17 mouse cellular contexts compared by ENCODE assay signal in genomic region chr14:60605564-60605963, GRCm38 (mm10).
"Had no signal": no experiment of that assay in that cellular context is flagged by ENCODE, and none has a peak within 500 bp of the region (broad histone marks: within the 10 kb centered on the region; RNA-seq: fewer than 3 reads in every experiment).

No protein-coding gene starts in this region.

- H3K9me3 ChIP-seq: kidney, embryonic 15.5 days; limb, embryonic 13.5 days; liver, embryonic 12.5 days; liver, embryonic 15.5 days; midbrain, embryonic 12.5 days; midbrain, embryonic 15.5 days; neural tube, embryonic 13.5 days; stomach, embryonic 15.5 days had no signal

- H3K27me3 ChIP-seq: kidney, embryonic 15.5 days; limb, embryonic 13.5 days; midbrain, embryonic 12.5 days; midbrain, embryonic 15.5 days; neural tube, embryonic 13.5 days; stomach, embryonic 15.5 days had no signal

- H3K4me3 ChIP-seq: kidney, embryonic 15.5 days; left cerebral cortex, adult 2 months; limb, embryonic 13.5 days; liver, embryonic 12.5 days; liver, embryonic 15.5 days; midbrain, embryonic 12.5 days; midbrain, embryonic 15.5 days; myocyte; neural tube, embryonic 13.5 days; stomach, embryonic 15.5 days had no signal

- ATAC-seq: liver, embryonic 12.5 days; midbrain, embryonic 15.5 days had no signal

- H3K4me2 ChIP-seq: kidney, embryonic 15.5 days; limb, embryonic 13.5 days; liver, embryonic 12.5 days; liver, embryonic 15.5 days; midbrain, embryonic 12.5 days; midbrain, embryonic 15.5 days; neural tube, embryonic 13.5 days; stomach, embryonic 15.5 days had no signal

- H3K4me1 ChIP-seq: liver, embryonic 12.5 days; liver, embryonic 15.5 days; midbrain, embryonic 12.5 days; midbrain, embryonic 15.5 days; stomach, embryonic 15.5 days had no signal

- DNase-seq: layer of hippocampus, postnatal 36 days; liver; retina, postnatal 1 day; right cerebral cortex, postnatal 25 days; spleen, adult 18-20 months; thymus, adult 18-20 months; thymus, postnatal 36 days had no signal

- H3K9ac ChIP-seq: kidney, embryonic 15.5 days; limb, embryonic 13.5 days; liver, embryonic 12.5 days; liver, embryonic 15.5 days; midbrain, embryonic 12.5 days; midbrain, embryonic 15.5 days; neural tube, embryonic 13.5 days; stomach, embryonic 15.5 days had no signal

- H3K36me3 ChIP-seq: kidney, embryonic 15.5 days; limb, embryonic 13.5 days; liver, embryonic 12.5 days; liver, embryonic 15.5 days; midbrain, embryonic 12.5 days; midbrain, embryonic 15.5 days; neural tube, embryonic 13.5 days; stomach, embryonic 15.5 days had no signal

- H3K27ac ChIP-seq: left cerebral cortex, adult 2 months; limb, embryonic 13.5 days; liver, embryonic 12.5 days; liver, embryonic 15.5 days; midbrain, embryonic 12.5 days; midbrain, embryonic 15.5 days; neural tube, embryonic 13.5 days; stomach, embryonic 15.5 days had no signal
